Mouse (Mus musculus): ENCODE results near the gene Aif1.

DNA sequence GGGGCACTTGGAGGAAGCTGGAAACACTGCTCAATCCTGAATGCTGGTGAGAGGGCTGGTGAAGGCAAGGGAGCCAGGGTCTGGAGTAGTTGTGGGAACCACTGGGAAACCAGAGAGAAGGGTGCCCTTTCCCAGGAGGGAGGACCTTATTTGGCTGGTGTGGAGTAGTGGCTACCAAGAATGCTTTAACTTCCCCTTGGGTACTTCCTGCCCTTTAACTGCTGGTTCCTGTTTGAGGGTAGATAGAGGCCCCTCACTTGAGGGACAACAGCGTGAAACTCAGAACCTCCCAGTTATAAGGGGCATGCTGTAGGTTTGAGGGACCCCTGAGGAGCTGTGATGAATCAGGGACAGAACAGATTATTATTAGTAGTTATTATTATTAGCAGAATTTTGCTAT is 13.3 kb upstream of the Aif1 start:
- TF ChIP-seq CTCF (IDR thresholded peaks at IDR 0.05; ENCODE audit: low read depth, low read length) = no peak
- TF ChIP-seq POLR2A (IDR thresholded peaks at IDR 0.05; ENCODE audit: extremely low read depth, insufficient read depth, low read length) = no peak

Measured in liver, adult 2 months (tissue).